Mouse (Mus musculus): ENCODE data around the gene 3110082J24Rik.
"Not testable (repeated sequence)": the region's sequence is repeated elsewhere in the genome, so short reads cannot be mapped to it uniquely, and the experiment has no call there.

3110082J24Rik gene

GRCm38 (mm10) chr5:30072377-30072776 is 33.5 kb downstream of the 3110082J24Rik start:
- DNase-seq (ENCODE audit: low spot score), result no peak

DNA sequence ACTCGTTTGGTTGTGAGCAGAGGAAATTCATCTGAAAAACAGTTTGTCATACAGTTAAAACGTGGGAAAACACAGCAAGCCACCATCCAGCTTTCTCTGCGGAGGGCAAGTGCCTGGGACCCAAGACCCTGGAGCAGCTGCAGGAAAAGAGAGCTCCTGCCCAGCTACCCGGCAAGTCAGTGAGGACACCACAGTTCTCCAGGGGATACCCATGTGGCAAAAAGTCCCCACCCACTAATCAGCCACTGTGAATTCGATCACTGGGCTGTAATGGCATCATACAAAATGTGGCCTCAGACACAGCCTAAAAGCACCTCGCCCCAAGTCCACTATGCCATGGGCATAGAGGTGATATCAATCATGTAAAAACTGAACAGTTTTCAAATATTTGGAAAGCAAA is 34.2 kb downstream of the 3110082J24Rik start:
- DNase-seq (ENCODE audit: low spot score), result no peak

GRCm38 (mm10) chr5:30067726-30068125 is 38.2 kb downstream of the 3110082J24Rik start:
- DNase-seq (ENCODE audit: low spot score), result no peak

GRCm38 (mm10) chr5:30059607-30060006 is 46.3 kb downstream of the 3110082J24Rik start:
- DNase-seq (ENCODE audit: low spot score), result not testable (repeated sequence)

- no peak for DNase-seq (ENCODE audit: low spot score)
Measured at GRCm38 (mm10) chr5:30058216-30058731, 47.6 kb downstream of the 3110082J24Rik start.

All from lung, postnatal 25 days (tissue).